ENCODE assay signal across 11 mouse cellular contexts in genomic region chr2:72044191-72044590, GRCm38 (mm10).
A peak's percentile ranks its signal among the peaks of the same experiment; 100 is the strongest.
DNase-seq lines count a peak whose midpoint lies in the region; ATAC-seq and TF ChIP-seq lines count a peak whose summit lies in the region.
"Had no signal": no experiment of that assay in that cellular context is flagged by ENCODE, and none has a peak within 500 bp of the region (broad histone marks: within the 10 kb centered on the region; RNA-seq: fewer than 3 reads in every experiment).

No protein-coding gene starts in this region.

- H3K4me2 ChIP-seq in kidney, postnatal 0 days (ENCODE audit: low read length): no peak overlapping the region

- no peak overlapping the region for H3K9ac ChIP-seq in kidney, postnatal 0 days (ENCODE audit: low read depth, low read length)

- WGBS in kidney, postnatal 0 days: 47% methylated on average over 6 of the region's 6 CpGs

- DNase-seq in embryo, embryonic 10 days (ENCODE audit: low spot score): peak; percentile 56
- no peak for DNase-seq in embryo, embryonic 9.5 days (ENCODE audit: extremely low spot score)
- DNase-seq in kidney, postnatal 0 days (ENCODE audit: low spot score): peak; percentile 44
- no peak for DNase-seq in kidney, adult 11 months
- peak; percentile 19 for DNase-seq in NIH3T3 (ENCODE audit: low read depth)
- DNase-seq in heart, postnatal 4 days: peak; percentile 35
- DNase-seq in spleen, postnatal 36 days (ENCODE audit: low spot score in 2 of 2): no peak
- DNase-seq in frontal cortex, postnatal 10 days (ENCODE audit: low spot score in 2 of 2): no peak
- DNase-seq: cerebellum, postnatal 14 days; right cerebral cortex, postnatal 14 days had no signal

- peak; percentile 55 for TF ChIP-seq CTCF in kidney, postnatal 0 days (IDR thresholded peaks at IDR 0.05; ENCODE audit: low read depth)

- ATAC-seq in kidney, postnatal 0 days (replicated peaks; ENCODE audit: low FRiP score, low read depth): no peak

- no peak overlapping the region for H3K4me3 ChIP-seq in kidney, postnatal 0 days (replicated peaks; ENCODE audit: low read depth, low read length)

- no peaks in the 10 kb centered on the region for H3K9me3 ChIP-seq in kidney, postnatal 0 days (replicated peaks; ENCODE audit: low read length)

- no peaks in the 10 kb centered on the region for H3K27me3 ChIP-seq in kidney, postnatal 0 days (ENCODE audit: insufficient read depth, low read length)

- no peaks in the 10 kb centered on the region for H3K36me3 ChIP-seq in kidney, postnatal 0 days (ENCODE audit: insufficient read depth, low read length)

- no peaks in the 10 kb centered on the region for H3K4me1 ChIP-seq in kidney, postnatal 0 days (replicated peaks; ENCODE audit: insufficient read depth, low read length)

- H3K27ac ChIP-seq in kidney, postnatal 0 days: no peak overlapping the region
- H3K27ac ChIP-seq: macrophage had no signal

Comparison
In these comparisons a context has a peak if more than half of its experiments do, and no peak if none do; other contexts are left out.
1. DNase-seq: peak in embryo, embryonic 10 days (single experiment), kidney, postnatal 0 days (single experiment), NIH3T3 (single experiment) and heart, postnatal 4 days (single experiment); none in embryo, embryonic 9.5 days (single experiment), kidney, adult 11 months (single experiment), spleen, postnatal 36 days (0 of 2) and frontal cortex, postnatal 10 days (0 of 2).